Mouse (Mus musculus) C2C12 (cell line): Measurements from ENCODE around the gene Ywhae.

Source experiments
- CEBPB ChIP-seq: IDR thresholded peaks from one replicate; pipeline ENCODE4 v1.6.1; 2011; ENCODE audit warnings: low read depth, mild to moderate bottlenecking, control low read depth, moderate library complexity
- CTCF ChIP-seq: IDR thresholded peaks from one replicate; pipeline ENCODE4 v1.5.1; 2011; ENCODE audit not compliant: control insufficient read depth, insufficient read depth, insufficient read length
- FOSL1 ChIP-seq: IDR thresholded peaks from one replicate; pipeline ENCODE4 v1.8.0; 2011; ENCODE audit warnings: mild to moderate bottlenecking, low read length; ENCODE audit not compliant: poor library complexity, insufficient read depth, severe bottlenecking
- MAX ChIP-seq: IDR thresholded peaks from one replicate; pipeline ENCODE4 v1.6.1; 2011; ENCODE audit warnings: mild to moderate bottlenecking, control low read depth
- MYOG ChIP-seq: IDR thresholded peaks from one replicate; pipeline ENCODE4 v1.6.1; 2011; ENCODE audit not compliant: control insufficient read depth, insufficient read length; ENCODE audit errors: extremely low read depth
- USF1 ChIP-seq: IDR thresholded peaks from one replicate; pipeline ENCODE4 v1.6.1; 2011; ENCODE audit warnings: low read depth, mild to moderate bottlenecking, control low read depth, moderate library complexity

DNA sequence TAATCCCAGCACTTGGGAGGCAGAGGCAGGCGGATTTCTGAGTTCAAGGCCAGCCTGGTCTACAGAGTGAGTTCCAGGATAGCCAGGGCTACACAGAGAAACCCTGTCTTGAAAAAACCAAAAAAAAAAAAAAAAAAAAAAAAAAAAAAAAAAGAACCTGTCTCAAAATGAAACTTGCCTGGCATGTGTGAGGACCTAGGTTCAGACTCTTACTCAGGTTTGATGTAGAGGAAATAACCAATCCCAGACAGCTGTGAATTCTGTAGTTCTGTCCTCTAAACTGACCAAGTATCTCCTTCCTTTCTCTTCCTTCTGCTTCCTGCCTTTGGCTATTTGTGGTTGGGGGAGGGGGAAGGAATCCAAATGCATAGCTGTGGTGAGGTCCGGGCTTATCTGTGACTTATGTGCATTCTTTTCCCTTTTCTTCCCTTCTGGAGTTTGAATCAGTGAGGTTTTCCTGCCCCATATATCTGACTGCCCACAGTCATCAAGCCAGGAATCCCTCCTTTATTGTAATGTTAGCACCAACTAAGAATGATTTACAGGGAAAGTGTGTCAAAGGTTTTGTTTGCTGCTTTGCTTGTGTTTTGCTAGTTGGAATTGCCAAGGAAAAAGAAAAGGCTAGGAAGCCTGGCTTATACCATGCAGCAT is 45.2 kb upstream of the Ywhae start:
- TF ChIP-seq CTCF (no peak), FOSL1 (no peak), MYOG (no peak), USF1 (no peak), MAX (no peak), CEBPB (no peak)
